Mouse (Mus musculus) CH12.LX (cell line): ENCODE data around the gene Pf4.

Experiments used
- CTCF ChIP-seq, 2 experiments: IDR thresholded peaks in 1 of 2; conservative IDR thresholded peaks in 1 of 2; 2 replicates each; pipeline ENCODE4 v1.5.1; 2011 to 2012; ENCODE audit warnings: low read depth in 2 of 2, low read length in 2 of 2, improper control_type of control experiment in 1 of 2, inconsistent platforms in 1 of 2, mild to moderate bottlenecking in 1 of 2, moderate library complexity in 1 of 2
- EP300 ChIP-seq: IDR thresholded peaks from 2 replicates; pipeline ENCODE4 v1.6.1; 2011; ENCODE audit warnings: low read length, improper control_type of control experiment
- GABPA ChIP-seq: IDR thresholded peaks from 2 replicates; pipeline ENCODE4 v1.6.1; 2012; ENCODE audit warnings: low read depth, low read length, improper control_type of control experiment, inconsistent platforms; ENCODE audit not compliant: insufficient replicate concordance
- JUND ChIP-seq: conservative IDR thresholded peaks from 2 replicates; pipeline ENCODE4 v1.6.1; 2011; ENCODE audit warnings: low read depth, low read length, improper control_type of control experiment

- TF ChIP-seq JUND, result no peak
- no peak for TF ChIP-seq CTCF (conservative IDR thresholded peaks at IDR 0.05 in 1 of 2, IDR thresholded peaks at IDR 0.05 in 1 of 2; ENCODE audit: low read depth in 2 of 2, low read length in 2 of 2)
- TF ChIP-seq EP300, result no peak
- TF ChIP-seq GABPA, result no peak
Observed at GRCm38 (mm10) chr5:90783697-90784096, 11.5 kb downstream of the Pf4 start.
